Mouse (Mus musculus): ENCODE results near the gene Frmpd1. TPM values are rescaled to one million over a fixed set of nuclear protein-coding genes. Genes with fewer than 3 reads are reported as not detected.

Frmpd1 gene
- polyA plus RNA-seq (2021; fragmentation: Nextera tagmentation), result 3.2 and 3.5 TPM in 2 replicates
- long read RNA-seq, experiment 1, full-length matches to known transcripts, result 3 of 9 reads
- long read RNA-seq, experiment 1, partial matches to known transcripts, result 2 of 9 reads
- long read RNA-seq, experiment 1, other reads (novel, unspliced or antisense), result 4 of 9 reads
- long read RNA-seq, experiment 2, full-length matches to known transcripts, result 17 of 25 reads
- long read RNA-seq, experiment 2, partial matches to known transcripts, result 6 of 25 reads
- long read RNA-seq, experiment 2, other reads (novel, unspliced or antisense), result 2 of 25 reads

GRCm38 (mm10) chr4:45184521-45185330, at the start of gene Frmpd1:
Gene Frmpd1 (plus strand): TSS chr4:45184875.

GRCm38 (mm10) chr4:45296662-45297564, 112.2 kb downstream of the Frmpd1 start, which contains the start of gene Trmt10b:
Gene Trmt10b (plus strand): TSS chr4:45297127.

Other genes starting within 250 kb of the Frmpd1 start
- gene Grhpr, start 203.5 kb upstream of the Frmpd1 start, polyA plus RNA-seq (2021; fragmentation: Nextera tagmentation), result 58.9 and 62.7 TPM in 2 replicates
- 3.2 and 4.2 TPM in 2 replicates for gene Zbtb5, start 172.5 kb upstream of the Frmpd1 start, polyA plus RNA-seq (2021; fragmentation: Nextera tagmentation)
- 9.1 and 11.3 TPM in 2 replicates for gene Polr1e, start 166.3 kb upstream of the Frmpd1 start, polyA plus RNA-seq (2021; fragmentation: Nextera tagmentation)
- 12.8 and 14.2 TPM in 2 replicates for gene Fbxo10, start 100.3 kb upstream of the Frmpd1 start, polyA plus RNA-seq (2021; fragmentation: Nextera tagmentation)
- 197 and 204 TPM in 2 replicates for gene Tomm5, start 76.8 kb upstream of the Frmpd1 start, polyA plus RNA-seq (2021; fragmentation: Nextera tagmentation)
- gene Trmt10b, start 112.3 kb downstream of the Frmpd1 start, polyA plus RNA-seq (2021; fragmentation: Nextera tagmentation), result 17.6 and 17.9 TPM in 2 replicates
- gene Dcaf10, start 157.2 kb downstream of the Frmpd1 start, polyA plus RNA-seq (2021; fragmentation: Nextera tagmentation), result 1.2 and 1.4 TPM in 2 replicates
- 23.1 and 25.6 TPM in 2 replicates for gene Exosc3, start 157.9 kb downstream of the Frmpd1 start, polyA plus RNA-seq (2021; fragmentation: Nextera tagmentation)
- 47.2 and 59.3 TPM in 2 replicates for gene Slc25a51, start 223.9 kb downstream of the Frmpd1 start, polyA plus RNA-seq (2021; fragmentation: Nextera tagmentation)

Data from layer of hippocampus, adult 6 months (tissue).